Mouse (Mus musculus) forelimb bud, embryonic 11.5 days (tissue): ENCODE measurements around the gene Aldh3b2.
"Not testable (repeated sequence)": the region's sequence is repeated elsewhere in the genome, so short reads cannot be mapped to it uniquely, and the experiment has no call there.

Experiments used
- DNase-seq: peaks from one replicate; pipeline ENCODE4 v3.0.0-alpha.2; 2012; ENCODE audit warnings: low read depth, low spot score

Gene Aldh3b2

GRCm38 (mm10) chr19:3947813-3948212, 24.3 kb upstream of the Aldh3b2 start:
- DNase-seq = no peak

GRCm38 (mm10) chr19:3948546-3948945, 23.6 kb upstream of the Aldh3b2 start:
- no peak for DNase-seq

GRCm38 (mm10) chr19:3950331-3950730, 21.8 kb upstream of the Aldh3b2 start:
- DNase-seq = no peak

GRCm38 (mm10) chr19:3951461-3951860, 20.7 kb upstream of the Aldh3b2 start:
- no peak for DNase-seq

- no peak for DNase-seq
These were observed 20.0 kb upstream of the Aldh3b2 start for GRCm38 (mm10) chr19:3952099-3952498.

GRCm38 (mm10) chr19:3955033-3955432, 17.1 kb upstream of the Aldh3b2 start:
- DNase-seq = no peak

- no peak for DNase-seq
These were observed 16.3 kb upstream of the Aldh3b2 start for GRCm38 (mm10) chr19:3955804-3956203.

GRCm38 (mm10) chr19:3957296-3958036, 14.7 kb upstream of the Aldh3b2 start:
- DNase-seq = not testable (repeated sequence)

GRCm38 (mm10) chr19:3958470-3958869, 13.7 kb upstream of the Aldh3b2 start, which contains the start of gene Aldh3b3:
Gene Aldh3b3, plus strand, starts transcription at chr19:3958645.
- DNase-seq = no peak

GRCm38 (mm10) chr19:3959030-3959429, 13.1 kb upstream of the Aldh3b2 start:
- DNase-seq = no peak

- DNase-seq = no peak
These were observed 11.9 kb upstream of the Aldh3b2 start for GRCm38 (mm10) chr19:3960211-3960610.

- DNase-seq = not testable (repeated sequence)
These were observed 10.3 kb upstream of the Aldh3b2 start for GRCm38 (mm10) chr19:3961805-3962204.

GRCm38 (mm10) chr19:3962469-3962868, 9.7 kb upstream of the Aldh3b2 start:
- no peak for DNase-seq

- no peak for DNase-seq
These were observed 8.1 kb upstream of the Aldh3b2 start for GRCm38 (mm10) chr19:3964030-3964429.

- DNase-seq = no peak
These were observed 5.6 kb upstream of the Aldh3b2 start for GRCm38 (mm10) chr19:3966330-3967075.

GRCm38 (mm10) chr19:3967258-3967657, 4.9 kb upstream of the Aldh3b2 start:
- no peak for DNase-seq

- not testable (repeated sequence) for DNase-seq
These were observed 2.5 kb downstream of the Aldh3b2 start for GRCm38 (mm10) chr19:3974608-3975007.

- no peak for DNase-seq
These were observed 3.7 kb downstream of the Aldh3b2 start for GRCm38 (mm10) chr19:3975866-3976265.

GRCm38 (mm10) chr19:3980309-3980708, 8.2 kb downstream of the Aldh3b2 start:
- DNase-seq = peak; percentile 88

GRCm38 (mm10) chr19:3980917-3981316, 8.8 kb downstream of the Aldh3b2 start:
- no peak for DNase-seq

GRCm38 (mm10) chr19:3983527-3984200, 11.5 kb downstream of the Aldh3b2 start:
- no peak for DNase-seq

- no peak for DNase-seq
These were observed 13.1 kb downstream of the Aldh3b2 start for GRCm38 (mm10) chr19:3985261-3985681.
